Mouse (Mus musculus): ENCODE data around the gene Fkbp8. TPM values are rescaled to one million over a fixed set of nuclear protein-coding genes. Genes with fewer than 3 reads are reported as not detected.

Gene Fkbp8
- polyA plus RNA-seq, 1 experiment from 2014 or later = 389 TPM

DNA sequence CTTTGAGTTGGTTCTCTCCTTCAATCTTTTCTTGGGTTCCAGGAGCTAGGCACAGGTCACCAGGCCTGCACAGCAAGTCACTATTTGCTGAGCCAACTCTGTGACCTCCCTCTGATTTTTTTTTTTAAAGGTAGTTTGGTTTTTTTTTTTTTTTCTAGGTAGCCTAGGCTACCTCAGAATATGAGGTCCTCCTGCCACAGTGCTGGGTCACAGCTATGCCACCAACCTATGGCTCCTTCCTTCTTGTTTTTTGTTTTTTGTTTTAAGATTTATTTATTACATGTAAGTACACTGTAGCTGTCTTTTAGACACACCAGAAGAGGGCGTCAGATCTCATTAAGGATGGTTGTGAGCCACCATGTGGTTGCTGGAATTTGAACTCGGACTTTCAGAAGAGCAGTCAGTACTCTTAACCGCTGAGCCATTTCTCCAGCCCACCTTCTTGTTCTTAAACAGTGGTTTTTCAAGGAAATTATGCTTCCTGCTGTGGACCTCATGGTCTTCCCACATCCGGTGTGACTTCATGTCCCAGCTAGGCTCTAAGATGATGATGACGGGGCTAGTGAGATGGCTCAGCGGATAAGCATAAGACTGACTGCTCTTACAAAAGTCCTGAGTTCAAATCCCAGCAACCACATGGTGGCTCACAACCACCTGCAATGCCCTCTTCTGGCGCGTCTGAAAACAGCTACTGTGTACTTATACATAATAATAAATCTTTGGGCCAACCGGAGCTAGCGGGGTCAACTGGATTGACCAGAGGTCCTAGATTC is 22.1 kb downstream of the Fkbp8 start:
- ATAC-seq (ENCODE audit: low FRiP score) = no peak

DNA sequence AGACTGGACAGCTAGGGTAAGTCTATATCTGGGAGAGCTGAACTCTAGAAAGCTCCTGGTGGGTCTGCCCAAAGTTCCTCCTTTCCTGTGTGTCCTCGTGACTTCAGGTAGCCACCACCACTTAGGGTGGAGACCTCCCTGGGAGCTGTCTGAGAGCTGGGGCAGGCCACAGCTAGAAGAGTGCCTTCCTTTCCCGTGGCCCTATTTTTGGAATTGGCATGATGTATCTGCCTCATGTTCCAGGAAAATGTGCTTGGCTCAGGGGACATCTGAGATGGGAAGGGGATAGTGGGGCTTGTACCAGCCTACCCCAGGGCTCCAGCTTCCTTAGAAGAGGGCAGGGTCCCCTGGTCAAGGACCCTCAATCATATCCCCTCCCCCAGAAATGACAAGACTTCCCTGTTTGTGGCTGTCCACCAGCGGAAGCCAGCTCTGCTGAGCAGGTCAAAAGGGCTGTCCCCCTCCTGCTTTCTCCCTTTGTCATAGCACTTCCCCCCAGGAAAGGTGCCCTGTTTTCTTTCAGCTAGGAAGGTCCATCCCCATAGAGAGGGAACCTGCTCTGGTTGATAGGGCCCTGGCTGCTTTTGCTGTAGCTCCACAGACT is 24.1 kb downstream of the Fkbp8 start:
- ATAC-seq (ENCODE audit: low FRiP score) = no peak
- H3K4me1 ChIP-seq = peaks cover 30% of the 10 kb centered on the region

More for the DNA sequence above, 22.1 kb downstream of the Fkbp8 start:
- H3K9ac ChIP-seq (replicated peaks) = no peak overlapping the region
- no peaks in the 10 kb centered on the region for H3K27me3 ChIP-seq (replicated peaks)
- H3K36me3 ChIP-seq = no peaks in the 10 kb centered on the region; the same call in 1 of the 2 replicates
- H3K4me3 ChIP-seq (replicated peaks) = no peak overlapping the region
- WGBS = 90% methylated on average over 10 of the region's 10 CpGs
- no peak overlapping the region for H3K27ac ChIP-seq (replicated peaks)
- no peaks in the 10 kb centered on the region for H3K9me3 ChIP-seq (replicated peaks)
- no peak overlapping the region for H3K4me2 ChIP-seq
- peaks cover 31% of the 10 kb centered on the region for H3K4me1 ChIP-seq

DNA sequence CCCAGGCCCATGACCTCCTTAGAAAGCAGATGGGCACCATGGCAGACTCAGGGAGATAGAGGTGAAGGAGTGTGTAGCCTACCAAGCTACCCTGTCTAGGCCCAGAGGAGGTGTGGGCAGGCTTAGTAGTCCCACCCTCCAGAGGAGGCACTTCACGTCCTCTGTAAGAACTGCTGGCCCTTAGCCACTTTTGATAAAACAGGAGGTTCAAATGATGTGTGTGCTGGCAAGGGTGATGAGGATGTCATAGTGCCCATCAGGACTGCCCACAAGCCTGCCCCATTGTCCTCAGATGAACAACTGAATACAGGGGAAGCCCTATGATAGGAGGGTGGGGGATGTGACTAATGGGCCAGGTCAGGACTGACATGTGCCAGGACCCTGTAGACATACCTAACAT is 25.3 kb downstream of the Fkbp8 start:
- Histone ChIP-seq H3K27me3 (replicated peaks) (no peaks in the 10 kb centered on the region), H3K36me3 (0 out of 2 replicates have a peak, but pooled peaks cover 4% of the 10 kb centered on the region), H3K4me1 (peaks cover 33% of the 10 kb centered on the region), H3K9ac (replicated peaks) (no peak overlapping the region), H3K4me3 (replicated peaks) (no peak overlapping the region), H3K4me2 (no peak overlapping the region), H3K9me3 (replicated peaks) (no peaks in the 10 kb centered on the region), H3K27ac (replicated peaks) (0 out of 2 replicates have a peak overlapping the region, but pooled peaks have one; percentile 28)
- no peak for ATAC-seq (ENCODE audit: low FRiP score)
- WGBS = 65% methylated on average over 1 of the region's 1 CpGs

More for the DNA sequence above, 24.1 kb downstream of the Fkbp8 start:
- 82% methylated on average over 3 of the region's 3 CpGs for WGBS
- no peaks in the 10 kb centered on the region for H3K27me3 ChIP-seq (replicated peaks)
- H3K4me2 ChIP-seq = no peak overlapping the region
- no peaks in the 10 kb centered on the region; the same call in 1 of the 2 replicates for H3K36me3 ChIP-seq
- H3K9ac ChIP-seq (replicated peaks) = no peak overlapping the region; the same call in 1 of the 2 replicates
- no peak overlapping the region for H3K4me3 ChIP-seq (replicated peaks)
- H3K27ac ChIP-seq (replicated peaks) = no peak overlapping the region
- H3K9me3 ChIP-seq (replicated peaks) = no peaks in the 10 kb centered on the region

DNA sequence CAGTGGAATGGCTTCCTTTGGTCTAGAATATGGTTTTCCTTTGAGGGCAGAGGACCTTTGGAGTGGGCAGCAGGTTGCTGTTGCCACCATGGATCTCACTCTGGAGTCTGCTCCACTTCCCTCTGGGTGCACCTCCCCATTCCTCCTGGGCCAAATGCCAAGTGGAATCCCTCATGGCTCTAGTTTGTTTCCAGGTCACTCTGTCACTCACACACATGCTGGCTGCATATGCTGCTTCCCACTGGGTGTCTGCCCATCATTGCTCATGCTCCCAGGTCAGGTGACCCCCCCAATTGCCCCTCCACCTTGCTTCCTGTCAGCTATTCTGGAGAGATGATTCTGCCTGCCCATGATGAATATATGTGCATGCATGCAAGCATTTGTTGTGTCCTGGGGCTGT is 26.2 kb downstream of the Fkbp8 start:
- Histone ChIP-seq H3K27ac (replicated peaks) (peak overlapping the region; percentile 48), H3K27me3 (replicated peaks) (no peaks in the 10 kb centered on the region), H3K9ac (replicated peaks) (no peak overlapping the region), H3K4me2 (no peak overlapping the region), H3K9me3 (replicated peaks) (no peaks in the 10 kb centered on the region), H3K4me3 (replicated peaks) (no peak overlapping the region), H3K4me1 (peaks cover 33% of the 10 kb centered on the region), H3K36me3 (0 out of 2 replicates have a peak, but pooled peaks cover 4% of the 10 kb centered on the region)
- no peak for ATAC-seq (ENCODE audit: low FRiP score)

GRCm38 (mm10) chr8:70555079-70555747 is 27.7 kb downstream of the Fkbp8 start:
- no peak for ATAC-seq (ENCODE audit: low FRiP score)
- H3K9me3 ChIP-seq (replicated peaks) = no peaks in the 10 kb centered on the region

GRCm38 (mm10) chr8:70558334-70558733 is 30.8 kb downstream of the Fkbp8 start:
- no peak overlapping the region for H3K27ac ChIP-seq (replicated peaks)

More at GRCm38 (mm10) chr8:70555079-70555747, 27.7 kb downstream of the Fkbp8 start:
- H3K27ac ChIP-seq (replicated peaks) = no peak overlapping the region
- no peak overlapping the region for H3K4me2 ChIP-seq
- no peaks in the 10 kb centered on the region for H3K27me3 ChIP-seq (replicated peaks)
- no peak overlapping the region for H3K4me3 ChIP-seq (replicated peaks)
- H3K36me3 ChIP-seq = 0 out of 2 replicates have a peak, but pooled peaks cover 4% of the 10 kb centered on the region
- WGBS = 96% methylated on average over 4 of the region's 4 CpGs
- H3K9ac ChIP-seq (replicated peaks) = no peak overlapping the region
- H3K4me1 ChIP-seq = peaks cover 39% of the 10 kb centered on the region

DNA sequence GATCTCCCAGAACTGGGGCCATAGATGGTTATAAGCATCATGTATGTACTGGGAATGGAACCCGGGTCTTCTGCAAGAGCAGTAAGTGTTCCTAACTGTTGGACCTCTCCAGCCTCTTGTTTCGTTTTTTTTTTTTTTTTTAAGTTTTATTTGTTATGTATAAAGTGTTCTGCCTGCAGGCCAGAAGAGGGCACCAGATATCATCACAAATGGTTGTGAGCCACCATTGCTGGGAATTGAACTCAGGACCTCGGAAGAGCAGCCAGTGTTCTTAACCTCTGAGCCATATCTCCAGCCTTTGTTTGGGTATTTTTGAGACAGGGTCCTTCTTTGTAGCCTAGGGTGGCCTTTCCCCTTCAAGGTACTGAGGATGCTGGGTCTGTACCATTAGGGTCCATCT is 31.5 kb downstream of the Fkbp8 start:
- no peak for ATAC-seq (ENCODE audit: low FRiP score)
- WGBS = 85% methylated on average over 3 of the region's 3 CpGs
- no peak overlapping the region for H3K27ac ChIP-seq (replicated peaks)

More at GRCm38 (mm10) chr8:70558334-70558733, 30.8 kb downstream of the Fkbp8 start:
- Histone ChIP-seq H3K9ac (replicated peaks) (no peak overlapping the region), H3K36me3 (0 out of 2 replicates have a peak, but pooled peaks cover 4% of the 10 kb centered on the region), H3K9me3 (replicated peaks) (no peaks in the 10 kb centered on the region), H3K4me1 (peaks cover 29% of the 10 kb centered on the region), H3K27me3 (replicated peaks) (no peaks in the 10 kb centered on the region), H3K4me2 (no peak overlapping the region), H3K4me3 (replicated peaks) (no peak overlapping the region)
- ATAC-seq (ENCODE audit: low FRiP score) = no peak
- WGBS = 74% methylated on average over 4 of the region's 4 CpGs

GRCm38 (mm10) chr8:70560096-70560495 is 32.6 kb downstream of the Fkbp8 start:
- ATAC-seq (ENCODE audit: low FRiP score) = no peak
- WGBS = 75% methylated on average over 2 of the region's 2 CpGs
- Histone ChIP-seq H3K4me2 (no peak overlapping the region), H3K36me3 (0 out of 2 replicates have a peak, but pooled peaks cover 4% of the 10 kb centered on the region), H3K4me1 (peaks cover 24% of the 10 kb centered on the region), H3K27ac (replicated peaks) (no peak overlapping the region), H3K4me3 (replicated peaks) (no peak overlapping the region), H3K9ac (replicated peaks) (no peak overlapping the region), H3K9me3 (replicated peaks) (no peaks in the 10 kb centered on the region), H3K27me3 (replicated peaks) (no peaks in the 10 kb centered on the region)

More for the DNA sequence above, 31.5 kb downstream of the Fkbp8 start:
- Histone ChIP-seq H3K4me2 (no peak overlapping the region), H3K4me1 (peaks cover 23% of the 10 kb centered on the region), H3K9ac (replicated peaks) (no peak overlapping the region), H3K27me3 (replicated peaks) (no peaks in the 10 kb centered on the region), H3K4me3 (replicated peaks) (no peak overlapping the region), H3K36me3 (0 out of 2 replicates have a peak, but pooled peaks cover 4% of the 10 kb centered on the region), H3K9me3 (replicated peaks) (no peaks in the 10 kb centered on the region)

GRCm38 (mm10) chr8:70560564-70560963 is 33.0 kb downstream of the Fkbp8 start:
- Histone ChIP-seq H3K4me2 (no peak overlapping the region), H3K9ac (replicated peaks) (no peak overlapping the region), H3K9me3 (replicated peaks) (no peaks in the 10 kb centered on the region), H3K27ac (replicated peaks) (no peak overlapping the region), H3K4me3 (replicated peaks) (no peak overlapping the region), H3K36me3 (0 out of 2 replicates have a peak, but pooled peaks cover 4% of the 10 kb centered on the region), H3K27me3 (replicated peaks) (no peaks in the 10 kb centered on the region), H3K4me1 (peaks cover 28% of the 10 kb centered on the region)
- 85% methylated on average over 3 of the region's 3 CpGs for WGBS
- no peak for ATAC-seq (ENCODE audit: low FRiP score)

GRCm38 (mm10) chr8:70561357-70561756 is 33.8 kb downstream of the Fkbp8 start:
- WGBS = 80% methylated on average over 4 of the region's 4 CpGs
- H3K9ac ChIP-seq (replicated peaks) = no peak overlapping the region
- no peak overlapping the region for H3K27ac ChIP-seq (replicated peaks)
- no peak for ATAC-seq (ENCODE audit: low FRiP score)
- H3K27me3 ChIP-seq (replicated peaks) = no peaks in the 10 kb centered on the region
- no peaks in the 10 kb centered on the region for H3K9me3 ChIP-seq (replicated peaks)
- H3K4me1 ChIP-seq = peaks cover 30% of the 10 kb centered on the region
- H3K36me3 ChIP-seq = 0 out of 2 replicates have a peak, but pooled peaks cover 4% of the 10 kb centered on the region
- no peak overlapping the region for H3K4me2 ChIP-seq
- no peak overlapping the region for H3K4me3 ChIP-seq (replicated peaks)

DNA sequence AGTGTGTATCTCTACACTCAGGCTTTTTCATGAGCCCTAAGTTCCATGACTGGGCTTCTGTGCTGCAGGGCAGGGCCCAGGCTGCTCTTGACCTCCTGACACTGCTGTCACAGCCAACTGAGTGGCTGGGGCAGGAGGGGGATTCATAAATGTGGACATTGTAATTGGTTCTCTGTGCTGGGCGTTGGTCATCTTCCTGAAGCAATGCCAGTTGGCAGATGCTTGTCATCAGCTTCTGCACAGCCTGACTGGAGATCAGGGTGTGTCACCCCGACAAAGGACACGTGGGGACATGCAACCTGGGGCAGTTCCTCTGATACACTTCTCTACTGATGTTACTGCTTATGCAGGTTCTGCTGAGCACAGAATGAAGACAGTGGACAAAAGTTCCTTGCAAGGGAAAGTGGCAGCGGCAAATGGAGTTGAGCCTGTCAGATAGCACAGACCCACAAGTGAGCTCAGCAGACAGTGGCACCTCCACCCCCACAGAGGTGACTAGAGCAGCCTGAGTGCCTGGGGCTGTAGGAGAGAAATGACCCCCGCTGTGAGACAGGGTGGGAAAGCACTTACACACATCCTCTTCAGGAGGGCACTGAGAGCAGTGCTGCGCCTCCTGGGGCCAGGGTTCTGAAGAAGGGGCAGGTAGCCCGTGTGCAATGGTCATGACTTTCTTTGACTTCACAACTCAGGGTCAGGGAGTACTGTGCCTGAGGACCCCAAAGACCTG is 34.4 kb downstream of the Fkbp8 start:
- peaks cover 28% of the 10 kb centered on the region for H3K4me1 ChIP-seq
- H3K4me3 ChIP-seq (replicated peaks) = no peak overlapping the region
- no peak overlapping the region for H3K9ac ChIP-seq (replicated peaks)
- H3K36me3 ChIP-seq = 0 out of 2 replicates have a peak, but pooled peaks cover 4% of the 10 kb centered on the region
- H3K27me3 ChIP-seq (replicated peaks) = no peaks in the 10 kb centered on the region
- H3K9me3 ChIP-seq (replicated peaks) = no peaks in the 10 kb centered on the region
- no peak overlapping the region for H3K4me2 ChIP-seq
- WGBS = 85% methylated on average over 7 of the region's 7 CpGs
- H3K27ac ChIP-seq (replicated peaks) = no peak overlapping the region
- ATAC-seq (ENCODE audit: low FRiP score) = no peak
